Mouse (Mus musculus) layer of hippocampus, adult 9-10 months (tissue): ENCODE data around the gene Ehd3.
"Not testable (repeated sequence)": the region's sequence is repeated elsewhere in the genome, so short reads cannot be mapped to it uniquely, and the experiment has no call there.

Source experiments
- DNase-seq: peaks from one replicate; pipeline ENCODE4 v3.0.0; 2022; ENCODE audit warnings: low spot score

The Ehd3 gene

DNA sequence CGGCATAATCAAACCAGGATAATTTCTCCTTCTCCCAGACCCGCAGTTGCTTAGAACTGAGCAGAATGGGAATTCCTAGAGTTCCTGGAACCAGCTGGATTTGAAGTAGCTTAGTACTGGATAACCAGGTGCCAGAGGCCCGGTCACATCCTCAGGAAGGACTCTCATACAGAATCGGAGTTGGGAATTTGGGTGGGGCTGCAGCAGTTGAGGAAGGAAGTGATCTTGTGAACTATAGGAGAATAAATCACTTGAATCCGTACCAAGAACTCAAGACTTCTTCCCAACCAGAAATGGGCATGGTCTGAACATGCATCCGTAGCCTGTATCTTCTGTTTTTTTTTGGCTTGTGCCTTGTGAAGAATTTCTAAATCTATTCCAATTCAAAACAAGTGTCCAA, 22.2 kb downstream of the Ehd3 start:
- DNase-seq, result no peak

DNA sequence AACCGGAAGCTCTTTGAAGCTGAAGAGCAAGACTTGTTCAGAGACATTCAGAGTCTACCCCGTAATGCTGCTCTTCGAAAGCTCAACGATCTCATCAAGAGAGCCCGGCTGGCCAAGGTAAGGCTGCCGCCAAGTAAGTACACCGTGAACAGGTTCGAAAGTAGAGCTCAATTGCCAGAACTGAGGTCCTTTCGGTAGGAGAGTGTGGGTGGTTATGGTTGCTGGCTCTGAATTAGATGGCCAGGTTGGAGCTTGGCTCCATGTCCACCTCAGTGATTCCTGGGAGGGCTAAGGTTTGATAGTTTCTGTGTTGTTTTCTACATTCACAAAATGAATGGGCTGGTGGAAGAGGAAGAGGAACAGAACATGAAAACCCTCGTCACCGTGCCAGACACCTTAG, 23.5 kb downstream of the Ehd3 start:
- no peak for DNase-seq

DNA sequence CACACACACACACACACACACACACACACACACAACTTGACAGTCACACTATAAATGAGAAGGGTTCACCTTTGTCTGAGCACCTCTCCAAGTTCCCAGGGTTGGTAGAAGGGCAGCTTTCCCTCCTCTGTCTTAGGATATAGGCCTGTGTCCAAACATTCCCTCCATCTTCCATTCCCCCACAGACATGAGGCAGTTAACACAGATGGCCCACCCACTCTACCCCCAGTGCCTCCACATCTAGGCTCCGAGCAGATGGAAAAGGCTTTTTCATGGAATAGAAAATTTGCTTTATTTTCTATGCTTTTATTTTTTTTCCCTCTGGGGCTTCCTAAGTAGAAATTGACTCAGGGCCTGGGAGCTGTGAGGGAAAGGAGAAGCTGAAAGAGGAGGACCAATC, 26.6 kb downstream of the Ehd3 start:
- peak; percentile 60 for DNase-seq

DNA sequence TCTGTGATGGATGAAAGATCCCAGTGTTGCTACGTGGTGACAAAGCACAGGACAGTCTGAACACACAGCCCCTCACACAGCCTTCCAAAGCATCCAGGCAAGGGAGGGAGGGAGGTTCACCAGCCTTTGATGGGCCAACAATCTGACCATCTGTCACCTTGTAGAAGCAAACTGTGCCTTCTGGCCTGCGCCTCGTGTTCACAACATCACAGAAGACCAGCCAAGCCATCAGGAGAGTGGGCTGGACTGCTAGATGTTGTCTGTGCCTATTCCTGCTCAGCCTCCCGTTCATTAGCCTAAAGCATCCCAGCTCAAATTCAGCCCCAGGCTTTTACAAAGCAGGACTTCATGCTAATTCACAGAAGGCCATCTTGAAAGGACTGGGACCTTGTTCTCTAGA, 27.5 kb downstream of the Ehd3 start:
- peak; percentile 75 for DNase-seq

DNA sequence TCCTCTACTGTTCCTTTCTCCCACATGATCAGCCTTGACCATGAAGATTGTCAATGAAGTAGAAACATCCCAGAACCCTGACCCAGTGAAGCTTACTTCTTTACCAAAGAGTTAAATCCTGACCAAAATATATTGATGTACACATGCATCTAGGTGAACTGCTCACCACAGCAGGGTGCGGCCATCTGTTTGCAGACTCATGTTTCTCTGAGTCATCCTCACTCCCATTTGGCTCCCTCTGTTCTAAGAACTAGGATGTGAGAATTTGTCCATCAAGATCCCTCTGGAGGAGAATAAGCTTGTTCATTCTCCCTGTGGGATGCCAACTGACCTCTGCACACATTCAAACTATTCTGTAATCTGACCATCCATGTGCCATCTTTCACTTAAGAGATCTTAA, 29.0 kb downstream of the Ehd3 start:
- DNase-seq, result no peak

DNA sequence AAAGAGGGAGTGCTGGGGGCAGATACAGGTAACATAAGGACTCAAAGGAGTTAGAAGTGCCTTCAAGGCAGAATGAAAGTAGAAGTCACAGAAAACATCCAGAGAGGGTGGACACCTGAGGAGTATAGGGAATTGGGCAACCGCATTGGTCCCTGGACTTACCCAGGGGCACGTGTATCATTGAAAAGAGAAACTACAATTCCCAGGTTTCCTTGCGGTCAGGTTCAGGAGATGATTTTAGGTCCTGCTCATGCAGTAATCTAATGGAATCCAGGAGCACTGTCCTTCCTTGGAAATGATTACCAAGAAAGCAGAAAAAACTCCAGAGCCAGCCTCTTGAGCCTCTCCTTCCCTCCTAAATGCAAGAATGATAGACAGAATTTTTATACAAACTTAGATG, 29.5 kb downstream of the Ehd3 start:
- no peak for DNase-seq

DNA sequence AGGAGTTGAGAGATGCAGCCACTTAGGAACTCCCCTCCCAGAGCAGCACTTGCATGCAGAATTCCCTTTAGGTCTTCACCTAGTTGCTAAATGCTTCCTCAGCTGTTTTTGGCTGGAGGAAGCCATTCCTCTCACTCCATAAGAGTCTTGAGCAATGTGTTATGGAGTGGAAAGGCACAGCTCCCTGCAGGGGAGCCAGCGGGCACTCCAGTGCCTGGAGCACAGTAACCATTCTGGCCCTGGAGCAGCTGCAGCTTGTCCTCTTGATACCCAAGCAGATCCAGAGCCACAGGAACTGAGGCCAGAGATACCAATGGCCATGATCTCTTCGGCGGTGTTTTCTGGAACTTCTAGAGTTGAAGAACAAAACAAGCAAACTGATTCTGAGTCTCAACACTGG, 32.7 kb downstream of the Ehd3 start:
- no peak for DNase-seq

DNA sequence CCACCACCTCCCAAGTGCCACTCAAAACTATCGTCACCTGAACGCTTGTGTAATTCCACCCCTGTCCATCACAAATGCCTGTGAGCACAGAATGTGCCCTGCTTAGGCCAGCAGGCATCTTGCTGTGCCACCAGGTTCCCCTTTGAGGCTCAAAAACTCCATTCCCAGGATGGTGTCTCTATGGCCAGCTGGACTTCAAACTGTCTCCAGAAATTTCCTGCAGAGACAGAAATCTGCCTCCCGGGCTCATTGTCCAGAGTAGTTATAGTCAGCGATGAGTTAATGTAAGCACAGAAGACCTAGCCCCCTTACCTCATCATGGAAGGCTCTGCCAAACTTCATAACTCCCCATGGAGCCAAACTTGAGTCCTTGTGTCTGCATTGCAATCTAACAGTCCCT, 33.3 kb downstream of the Ehd3 start:
- no peak for DNase-seq

DNA sequence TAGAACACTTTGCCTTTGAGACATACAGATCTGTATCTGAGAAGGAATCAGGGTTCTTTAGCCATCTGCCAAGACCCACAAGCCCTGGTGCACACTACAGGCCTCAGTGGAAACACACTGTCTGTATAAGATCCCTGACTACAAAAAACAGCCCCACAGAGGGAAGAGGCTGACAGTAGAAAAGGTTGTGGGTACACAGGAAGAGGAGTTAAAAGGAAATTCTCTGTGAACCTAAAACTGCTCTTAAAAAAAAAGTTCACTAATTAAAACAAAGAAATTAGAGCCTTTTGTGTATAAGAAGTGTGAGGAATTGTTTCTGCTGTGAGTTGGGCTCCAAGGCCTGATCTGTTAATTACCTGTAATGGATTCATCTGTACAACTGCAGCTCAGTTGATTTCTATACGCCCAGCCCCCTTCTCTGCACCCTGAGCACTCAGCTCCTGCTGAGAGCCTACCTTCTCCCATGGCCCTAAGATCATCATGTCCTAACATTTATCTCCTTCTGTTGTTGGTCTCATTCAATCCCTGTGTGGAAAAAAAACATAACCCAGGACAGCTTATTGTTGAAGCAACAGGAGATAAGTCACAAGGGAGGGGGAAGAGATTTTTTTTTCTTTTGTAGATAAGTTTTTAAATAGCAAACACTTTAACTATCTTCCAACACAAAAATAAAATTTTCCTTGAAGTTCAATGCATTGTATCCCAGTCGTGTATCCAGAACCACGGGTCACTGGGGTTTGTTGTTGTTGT, 35.3 kb downstream of the Ehd3 start:
- DNase-seq, result no peak

DNA sequence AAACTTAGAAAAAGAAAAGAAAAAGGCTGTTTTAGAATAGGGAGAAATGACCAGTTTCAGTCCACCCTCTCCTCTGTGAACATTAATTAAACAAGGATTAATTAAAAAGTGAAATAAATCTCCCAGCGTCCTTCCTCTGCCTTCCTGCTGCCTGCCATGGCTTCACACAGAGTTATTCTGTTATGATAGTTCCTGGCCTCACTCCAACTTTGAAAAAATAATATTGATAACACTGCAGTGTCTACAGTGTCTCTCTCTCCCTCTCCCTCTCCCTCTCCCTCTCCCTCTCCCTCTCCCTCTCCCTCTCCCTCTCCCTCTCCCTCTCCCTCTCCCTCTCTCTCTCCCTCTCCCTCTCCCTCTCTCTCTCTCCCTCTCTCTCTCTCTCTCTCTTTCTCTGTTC, 35.9 kb downstream of the Ehd3 start:
- not testable (repeated sequence) for DNase-seq

DNA sequence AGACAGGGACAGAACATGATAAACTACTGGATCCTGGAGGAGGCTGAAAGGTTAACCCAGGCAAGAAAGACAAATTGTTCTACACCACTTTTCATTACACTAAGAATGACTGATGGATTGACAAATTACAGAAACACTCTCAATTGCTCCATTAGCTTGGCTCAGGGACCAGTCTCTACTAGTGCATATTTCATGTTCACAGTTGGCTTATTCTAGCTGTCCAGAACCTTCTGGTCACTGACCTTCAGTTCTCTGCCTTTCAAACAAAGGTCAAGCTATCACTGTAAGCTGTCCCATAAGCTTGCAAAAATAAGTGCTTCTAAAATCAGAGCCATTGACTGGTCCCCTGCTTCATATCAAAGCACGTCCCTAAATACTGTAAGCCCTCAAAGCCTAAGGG, 39.0 kb downstream of the Ehd3 start:
- DNase-seq, result no peak

DNA sequence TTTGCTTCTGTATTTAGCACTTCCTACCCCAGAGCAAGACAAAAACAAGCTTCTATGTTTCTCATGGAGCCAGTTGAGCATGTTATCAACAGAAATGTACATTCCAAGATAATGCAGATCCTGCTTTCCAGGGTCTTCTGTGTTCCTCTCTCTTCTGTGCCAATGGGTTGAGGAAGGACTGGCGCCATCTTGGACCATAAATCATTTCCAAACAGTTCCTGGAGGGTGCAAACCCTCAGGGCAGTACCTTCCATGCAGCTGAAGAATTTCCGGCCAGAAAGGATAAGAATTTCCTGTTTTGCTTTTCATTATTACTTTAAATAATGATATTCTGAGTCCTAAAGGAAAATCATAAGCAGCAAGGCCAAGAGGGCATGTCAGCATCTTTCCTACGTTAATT, 41.7 kb downstream of the Ehd3 start:
- no peak for DNase-seq

DNA sequence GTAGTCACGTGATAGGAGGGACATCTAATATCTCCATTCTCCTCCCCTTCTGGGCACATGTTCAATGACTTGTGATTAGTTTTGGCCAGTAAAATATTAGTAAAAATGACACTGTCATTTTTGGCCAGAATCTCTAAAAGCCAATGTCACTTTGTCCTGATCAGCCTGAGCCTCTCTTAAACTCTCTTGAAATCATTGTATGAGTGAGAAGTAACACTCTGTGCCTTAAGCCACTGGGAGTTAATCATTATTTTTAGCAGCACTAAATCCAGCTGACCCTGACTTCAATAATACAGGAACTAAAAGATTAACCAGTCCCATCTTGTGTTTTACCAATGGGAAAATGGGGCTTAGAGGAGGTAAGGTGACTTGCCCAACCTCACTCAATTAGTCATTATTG, 43.5 kb downstream of the Ehd3 start:
- DNase-seq, result no peak

DNA sequence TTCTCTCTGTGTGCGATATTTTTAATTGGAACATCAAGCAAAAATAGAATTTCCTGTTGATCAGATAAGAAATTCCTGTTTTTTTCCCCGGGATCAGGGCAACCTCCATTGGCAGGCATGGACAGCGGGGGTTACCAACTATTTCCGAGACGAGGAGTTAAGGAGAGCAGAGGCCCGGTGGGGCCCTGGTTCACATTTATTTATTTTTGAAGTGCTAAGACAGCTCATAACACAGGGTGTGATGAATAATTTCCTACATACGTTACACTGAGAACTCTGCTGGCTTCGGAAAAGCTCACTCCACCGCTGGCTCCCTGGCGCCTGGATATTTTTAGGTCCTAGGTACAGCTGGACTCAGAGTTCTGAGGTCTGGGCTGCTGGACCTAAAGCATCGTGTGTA, 49.1 kb downstream of the Ehd3 start:
- no peak for DNase-seq

DNA sequence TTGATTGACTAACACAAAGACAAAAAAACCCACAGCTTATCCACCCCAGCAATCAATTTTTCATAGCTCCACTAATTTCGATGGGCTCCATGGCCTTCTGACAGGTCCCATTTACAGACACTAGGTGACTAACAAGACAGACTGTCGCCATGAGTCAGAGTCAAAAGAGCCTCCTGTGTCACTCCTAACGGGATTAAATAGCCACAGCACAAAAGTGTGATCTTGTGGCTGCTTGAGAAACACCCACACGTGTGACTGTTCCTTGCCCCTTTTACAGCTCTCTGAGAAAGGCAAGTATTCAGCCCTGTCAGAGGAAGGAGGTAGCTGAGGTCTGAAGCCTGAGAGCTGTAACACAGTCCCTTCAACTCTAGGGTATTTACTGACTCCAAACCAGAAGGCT, 49.8 kb downstream of the Ehd3 start:
- no peak for DNase-seq

DNA sequence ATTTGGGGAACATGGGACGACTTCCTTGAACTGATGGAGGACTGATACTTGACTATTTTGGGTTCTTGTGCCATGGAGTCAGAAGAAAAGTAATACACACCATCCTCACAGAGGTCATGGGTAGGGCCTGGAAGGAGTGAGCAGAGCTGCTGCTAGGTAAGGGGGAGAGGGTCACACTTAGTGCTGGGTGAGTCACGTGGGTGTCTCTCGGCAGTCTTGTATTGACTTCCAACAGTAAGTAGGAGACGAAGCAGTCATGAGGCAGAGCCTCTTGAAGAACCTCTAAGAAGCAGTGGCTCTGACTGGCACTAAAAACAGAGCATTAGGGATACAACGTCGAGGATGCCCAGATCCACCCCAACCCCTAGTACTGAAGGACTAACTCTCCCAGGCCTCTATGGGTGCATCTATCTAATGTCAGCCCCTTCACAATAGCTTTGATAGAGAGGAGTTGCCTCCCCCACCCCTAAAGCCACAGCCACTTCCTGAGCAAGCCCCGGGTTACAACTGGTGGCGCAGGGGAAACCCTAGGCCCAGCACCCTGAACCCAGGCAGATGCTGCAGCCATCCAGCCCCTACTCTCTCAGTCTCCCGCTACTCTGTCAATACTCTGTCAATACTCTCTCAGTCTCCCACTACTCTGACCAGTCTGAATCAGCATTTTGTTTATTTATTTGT, 65.2 kb downstream of the Ehd3 start:
- no peak for DNase-seq

DNA sequence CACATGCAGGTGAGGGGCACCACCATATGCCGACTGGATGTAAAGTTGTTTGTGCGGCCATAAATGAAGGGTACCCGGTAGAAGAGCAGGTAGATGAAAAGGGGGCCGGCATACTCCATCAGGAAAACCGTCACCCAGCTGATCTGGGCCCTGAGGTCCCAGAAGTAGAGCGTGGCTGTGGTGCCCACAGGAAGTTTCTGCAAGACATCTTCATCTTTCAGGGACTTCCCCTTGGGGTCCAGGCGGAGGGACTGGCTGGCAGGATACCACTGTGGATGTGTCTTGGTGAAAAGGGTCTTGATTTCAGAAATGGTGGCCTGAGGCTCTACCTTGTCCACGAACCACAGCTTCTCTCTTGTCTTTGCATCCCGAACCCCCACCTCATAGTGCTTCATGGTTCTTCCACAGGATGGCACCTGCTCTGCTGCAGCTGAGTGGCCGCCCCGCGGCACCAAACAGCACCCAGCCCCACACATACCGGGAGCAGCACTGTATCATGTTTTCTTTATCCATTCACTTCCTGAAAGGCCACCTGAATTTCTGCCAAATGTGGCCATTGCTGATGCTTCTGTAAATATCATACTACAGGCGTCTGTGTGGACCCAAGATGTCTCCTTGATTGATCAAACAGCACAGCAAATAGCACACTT, 67.1 kb downstream of the Ehd3 start:
- DNase-seq, result no peak

DNA sequence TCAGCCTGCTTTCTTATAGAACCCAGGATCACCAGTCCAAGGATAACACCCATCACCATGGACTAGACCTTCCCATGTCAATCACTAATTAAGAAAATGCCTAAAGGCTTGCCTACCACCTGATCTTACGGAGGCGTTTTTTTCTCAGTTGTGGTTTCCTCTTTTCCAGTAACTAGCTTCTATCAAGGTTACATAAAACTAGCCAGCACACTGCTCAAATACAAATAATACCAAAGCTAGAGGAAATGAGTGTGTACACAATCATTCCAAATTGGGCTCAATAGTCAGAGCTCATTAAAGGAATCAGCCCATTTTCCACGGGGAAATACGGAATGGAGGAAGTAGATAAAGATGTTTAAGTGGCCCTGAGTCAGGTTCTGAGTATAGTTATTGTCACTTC, 71.3 kb downstream of the Ehd3 start:
- no peak for DNase-seq

DNA sequence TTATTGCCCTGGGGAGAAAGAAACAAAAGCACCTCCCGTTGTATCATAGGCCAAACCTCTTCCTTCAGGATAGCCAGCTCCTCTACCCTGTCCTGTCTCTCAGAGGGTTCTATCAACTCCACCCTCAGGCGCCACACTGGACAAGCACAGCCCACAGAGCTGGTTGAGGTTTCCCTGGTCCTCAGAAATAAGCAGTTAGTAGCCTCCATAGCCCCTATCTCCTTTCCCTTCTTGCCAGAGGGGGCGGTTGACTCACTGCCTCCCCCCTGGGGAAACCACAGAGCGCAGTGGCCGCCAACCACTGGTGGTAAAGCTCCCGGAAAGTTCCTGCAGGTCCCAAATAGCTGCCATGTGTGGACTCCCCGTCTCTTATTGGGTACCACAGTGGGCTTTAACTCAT, 71.7 kb downstream of the Ehd3 start:
- DNase-seq, result no peak

DNA sequence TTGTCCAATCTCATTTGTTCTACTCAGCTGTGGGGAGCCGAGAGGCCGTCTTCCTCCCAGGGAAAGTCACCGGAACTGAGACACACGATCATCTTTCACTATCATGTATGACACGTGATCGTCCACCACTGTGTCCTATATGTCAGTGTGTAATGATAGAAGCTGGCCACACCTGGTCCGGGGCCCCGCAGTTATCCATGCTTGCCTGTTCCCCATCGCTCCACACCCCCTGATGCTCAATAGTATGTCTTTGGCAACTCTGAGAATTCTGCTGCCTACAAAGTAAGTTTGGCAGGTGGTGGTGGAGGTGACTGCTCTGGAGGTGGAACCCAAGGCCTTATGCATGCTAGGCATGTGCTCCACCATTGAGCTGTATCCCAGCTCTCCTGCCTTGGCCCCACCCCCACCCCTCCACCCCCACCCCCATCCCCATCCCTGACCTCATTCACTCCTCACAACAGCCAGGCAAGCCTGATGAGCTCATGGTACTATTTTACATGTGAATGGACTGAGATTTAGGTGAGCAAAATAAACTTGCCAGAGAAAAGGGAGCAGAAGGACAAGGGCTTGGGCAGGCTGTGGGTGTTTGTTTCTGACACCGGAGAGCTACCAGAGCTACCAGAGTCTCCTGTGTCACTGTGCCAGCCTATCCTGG, 75.5 kb downstream of the Ehd3 start:
- DNase-seq, result no peak

DNA sequence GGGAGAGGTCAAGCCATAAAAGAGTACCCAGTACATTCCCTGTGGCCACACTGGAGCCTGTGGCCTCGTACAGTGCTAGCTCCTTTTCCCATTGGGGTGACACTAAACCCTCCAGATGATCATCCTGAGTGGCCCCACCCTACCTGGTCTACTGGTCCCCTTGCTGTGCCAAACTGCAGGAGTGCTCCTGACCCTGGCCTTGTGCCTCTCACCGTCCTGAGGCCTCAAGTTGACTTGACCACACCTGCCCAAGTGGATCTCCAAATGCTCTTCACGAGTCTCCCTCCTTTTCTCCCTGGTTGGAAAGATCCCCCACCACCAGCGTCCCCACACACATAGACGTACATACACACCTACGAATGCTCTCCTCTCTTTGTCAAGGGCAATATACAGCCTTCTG, 76.4 kb downstream of the Ehd3 start:
- no peak for DNase-seq

DNA sequence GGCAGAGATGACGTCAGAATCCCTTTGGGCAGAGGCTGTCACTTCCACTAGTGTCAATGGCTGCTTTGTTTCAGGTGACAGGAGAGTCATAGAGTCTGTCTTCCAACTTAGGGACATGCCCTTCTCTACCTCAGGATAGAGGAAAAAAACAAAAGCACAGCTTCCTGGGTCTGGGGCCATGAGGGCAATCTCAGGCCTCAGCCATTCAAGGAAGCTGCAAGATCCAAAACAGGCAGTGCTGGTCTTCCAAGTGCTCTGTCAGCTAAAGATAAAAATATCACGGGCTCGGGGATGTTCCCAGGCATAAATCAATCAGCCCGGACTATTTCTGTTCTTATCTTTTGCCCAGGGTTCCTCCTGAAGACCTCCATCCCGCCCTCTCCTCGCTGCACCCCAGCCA, 77.4 kb downstream of the Ehd3 start:
- no peak for DNase-seq
